Mouse (Mus musculus) hindbrain, embryonic 11.5 days (tissue): ENCODE data around the gene Hlf. TPM values are rescaled to one million over a fixed set of nuclear protein-coding genes. Genes with fewer than 3 reads are reported as not detected.

Source experiments
- ATAC-seq: fragments of 200-750 bp; cut with Nextera tagmentation; 2 replicates; pipeline ENCODE4 v1.8.0; 2017; ENCODE audit warnings: mild to moderate bottlenecking, moderate TSS enrichment, moderate library complexity; ENCODE audit not compliant: low FRiP score
- DNase-seq: peaks from one replicate; pipeline ENCODE4 v3.0.0-alpha.2; 2015; ENCODE audit warnings: low spot score
- H3K27ac ChIP-seq: fragments of 300-500 bp; sonication (generic); 2 replicates; pipeline ENCODE4 v1.5.1; 2014; ENCODE audit warnings: mild to moderate bottlenecking, low read depth, low read length
- H3K27me3 ChIP-seq: fragments of 300-500 bp; sonication (generic); 2 replicates; pipeline ENCODE4 v1.6.1; 2014; ENCODE audit warnings: mild to moderate bottlenecking, low read length, moderate library complexity, mixed read lengths; ENCODE audit not compliant: control insufficient read depth, insufficient read depth
- H3K36me3 ChIP-seq: fragments of 300-500 bp; sonication (generic); 2 replicates; pipeline ENCODE4 v1.6.1; 2014; ENCODE audit warnings: mild to moderate bottlenecking, low read length, moderate library complexity, mixed read lengths; ENCODE audit not compliant: control insufficient read depth, insufficient read depth
- H3K4me1 ChIP-seq: fragments of 300-500 bp; sonication (generic); replicated peaks from 2 replicates; pipeline ENCODE4 v1.6.1; 2014; ENCODE audit warnings: low read length, mixed read lengths; ENCODE audit not compliant: control insufficient read depth, insufficient read depth
- H3K4me2 ChIP-seq: fragments of 300-500 bp; sonication (generic); replicated peaks from 2 replicates; pipeline ENCODE4 v1.6.1; 2014; ENCODE audit warnings: mild to moderate bottlenecking, low read depth, low read length
- H3K4me3 ChIP-seq: fragments of 300-500 bp; sonication (generic); 2 replicates; pipeline ENCODE4 v1.5.1; 2014; ENCODE audit warnings: low read depth, low read length
- H3K9ac ChIP-seq: fragments of 300-500 bp; sonication (generic); 2 replicates; pipeline ENCODE4 v1.6.1; 2014; ENCODE audit warnings: low read depth, low read length
- H3K9me3 ChIP-seq: fragments of 300-500 bp; sonication (generic); 2 replicates; pipeline ENCODE4 v1.6.1; 2016; ENCODE audit warnings: low read length; ENCODE audit not compliant: control insufficient read depth
- WGBS: fragments of 180-500 bp; shearing (Covaris S2); extraction: QIAGEN DNeasy Blood & Tissue Kit; methylation state at CpG from one replicate; pipeline ENCODE4 v1.1.7; 2014; 5-methylcytosine and 5-hydroxymethylcytosine counted together
- polyA plus RNA-seq: library from polyadenylated mRNA; unstranded; fragments of >200 nt; fragmentation: Nextera tagmentation; extraction: Ambion mirVana; gene quantifications from 2 replicates; pipeline ENCODE4 v1.2.1, GENCODE M21; 2014

The Hlf gene
- 1.2 and 1.4 TPM in 2 replicates for polyA plus RNA-seq

GRCm38 (mm10) chr11:90390817-90391173 is at the start of gene Hlf:
Gene Hlf (minus strand): TSS chr11:90390895.
- ATAC-seq (peak; percentile 96), DNase-seq (peak; percentile 98)
- Histone ChIP-seq H3K9me3 (no peaks in the 10 kb centered on the region), H3K9ac (peak within 1 kb of the TSS; percentile 15; the same call in 1 of the 2 replicates), H3K4me2 (peak within 1 kb of the TSS; percentile 87), H3K4me1 (peaks cover 5% of the 10 kb centered on the region), H3K27me3 (peaks cover 28% of the 10 kb centered on the region), H3K27ac (no peak within 1 kb of the TSS), H3K36me3 (no peaks in the 10 kb centered on the region), H3K4me3 (peak within 1 kb of the TSS; percentile 42)
- under 1% methylated on average over 28 of the region's 40 CpGs for WGBS

- Histone ChIP-seq H3K4me1 (no peaks in the 10 kb centered on the region), H3K36me3 (no peaks in the 10 kb centered on the region), H3K9ac (no peak overlapping the region), H3K4me3 (no peak overlapping the region), H3K27ac (no peak overlapping the region), H3K4me2 (no peak overlapping the region), H3K27me3 (no peaks in the 10 kb centered on the region), H3K9me3 (no peaks in the 10 kb centered on the region)
- WGBS = 84% methylated on average over 5 of the region's 5 CpGs
- ATAC-seq (no peak), DNase-seq (no peak)
Observed at GRCm38 (mm10) chr11:90438768-90439167, 48.1 kb upstream of the Hlf start.

- no peaks in the 10 kb centered on the region for H3K4me1 ChIP-seq
- no peaks in the 10 kb centered on the region for H3K36me3 ChIP-seq
- no peak for DNase-seq
- no peak overlapping the region for H3K4me2 ChIP-seq
- 93% methylated on average over 4 of the region's 4 CpGs for WGBS
- no peak overlapping the region for H3K27ac ChIP-seq
- H3K27me3 ChIP-seq = no peaks in the 10 kb centered on the region
- no peak for ATAC-seq
- H3K9ac ChIP-seq = no peak overlapping the region
- H3K4me3 ChIP-seq = no peak overlapping the region
- H3K9me3 ChIP-seq = no peaks in the 10 kb centered on the region
Observed at GRCm38 (mm10) chr11:90425207-90425525, 34.5 kb upstream of the Hlf start.

DNA sequence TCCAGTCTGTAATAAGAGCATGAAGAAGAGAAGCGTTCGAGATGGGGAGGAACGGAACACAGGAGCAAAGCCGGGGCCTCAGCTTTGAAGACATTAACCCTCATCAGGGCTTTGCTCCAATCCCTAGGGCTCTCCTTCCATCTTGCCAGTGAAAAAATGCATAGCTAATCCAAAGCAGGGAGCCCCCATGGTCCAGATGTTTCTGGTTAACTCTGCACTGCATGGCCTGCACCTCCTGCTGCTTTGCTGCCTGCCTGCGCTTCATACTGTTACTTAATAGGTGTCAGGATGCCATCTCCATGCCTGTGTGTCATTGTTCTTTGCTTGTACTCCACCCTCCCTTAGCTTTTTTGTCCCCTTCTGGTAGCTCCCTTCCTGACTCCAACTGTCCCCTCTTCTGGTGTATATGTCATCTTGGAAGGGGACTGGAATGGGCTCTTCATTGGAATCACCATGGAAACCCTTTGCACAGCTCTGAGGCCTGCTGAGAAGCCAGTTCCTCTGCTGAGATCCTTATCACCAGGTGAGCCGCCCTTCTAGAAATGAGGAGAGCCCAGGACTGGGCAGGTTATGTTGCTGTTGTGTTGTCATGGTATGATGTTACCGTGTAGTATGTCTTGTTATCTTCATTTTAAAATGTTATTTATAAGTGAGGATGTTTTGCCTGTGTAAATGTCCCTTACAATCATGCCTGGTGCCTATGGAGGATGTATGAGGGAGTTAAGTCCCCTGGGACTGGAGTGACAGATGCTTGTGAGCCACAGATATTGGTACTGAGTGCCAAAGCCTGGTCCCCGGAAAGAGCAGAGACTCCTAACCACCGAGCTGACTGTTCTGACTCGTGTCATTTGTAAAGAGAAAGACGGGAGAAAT is 33.9 kb upstream of the Hlf start:
- no peak overlapping the region for H3K4me2 ChIP-seq
- H3K27me3 ChIP-seq = no peaks in the 10 kb centered on the region; the same call in 1 of the 2 replicates
- DNase-seq = no peak
- no peaks in the 10 kb centered on the region for H3K4me1 ChIP-seq
- WGBS = 64% methylated on average over 11 of the region's 11 CpGs
- no peak overlapping the region for H3K9ac ChIP-seq
- no peaks in the 10 kb centered on the region for H3K9me3 ChIP-seq
- no peak for ATAC-seq
- H3K36me3 ChIP-seq = no peaks in the 10 kb centered on the region
- no peak overlapping the region for H3K4me3 ChIP-seq
- no peak overlapping the region for H3K27ac ChIP-seq

DNA sequence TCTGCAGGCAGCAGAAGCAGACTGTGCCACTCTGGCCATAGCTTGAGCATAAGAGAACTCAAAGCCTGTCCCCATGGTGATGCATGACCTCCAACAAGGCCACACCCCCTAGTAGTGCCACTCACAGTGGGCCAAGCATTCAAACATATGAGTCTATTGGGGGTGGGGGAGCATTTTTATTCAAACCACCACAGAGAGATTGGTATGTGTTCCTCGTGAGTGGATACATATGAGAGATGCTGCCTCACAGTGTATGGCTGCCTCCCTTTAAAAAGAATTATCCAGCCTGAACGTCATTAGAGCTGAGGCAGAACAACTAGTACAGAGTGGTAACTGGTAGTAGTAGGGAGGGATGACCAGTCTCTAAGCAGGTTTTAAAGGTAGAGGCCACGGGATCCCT is 33.2 kb upstream of the Hlf start:
- WGBS = 62% methylated on average over 3 of the region's 3 CpGs
- Histone ChIP-seq H3K27me3 (peaks cover 6% of the 10 kb centered on the region), H3K4me2 (no peak overlapping the region), H3K27ac (no peak overlapping the region), H3K36me3 (no peaks in the 10 kb centered on the region), H3K4me1 (no peaks in the 10 kb centered on the region), H3K9me3 (no peaks in the 10 kb centered on the region), H3K4me3 (no peak overlapping the region), H3K9ac (no peak overlapping the region)
- DNase-seq (no peak), ATAC-seq (no peak)

DNA sequence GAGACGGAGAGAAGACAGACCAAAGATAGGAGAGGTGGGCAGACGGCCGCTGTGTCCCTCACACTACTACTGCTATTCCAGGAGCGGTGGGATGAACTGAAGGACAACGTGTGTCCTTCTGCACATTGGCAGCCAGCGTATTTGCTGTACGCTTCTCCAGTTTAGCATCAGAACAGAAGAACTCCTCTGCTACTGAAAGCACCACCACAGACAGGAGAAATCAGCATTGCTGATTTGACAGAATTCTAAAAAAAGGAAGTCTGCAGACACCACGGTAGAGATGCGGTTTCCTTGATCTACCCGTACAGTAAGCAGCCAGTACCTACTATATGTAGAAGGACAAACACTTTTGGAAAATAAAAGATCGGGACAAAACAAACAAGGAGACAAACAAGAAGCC is 29.0 kb upstream of the Hlf start:
- Histone ChIP-seq H3K36me3 (no peaks in the 10 kb centered on the region), H3K27me3 (peaks cover 12% of the 10 kb centered on the region), H3K4me2 (no peak overlapping the region), H3K4me1 (no peaks in the 10 kb centered on the region), H3K27ac (no peak overlapping the region), H3K4me3 (no peak overlapping the region), H3K9me3 (no peaks in the 10 kb centered on the region), H3K9ac (no peak overlapping the region)
- DNase-seq (no peak), ATAC-seq (no peak)
- 93% methylated on average over 11 of the region's 11 CpGs for WGBS

DNA sequence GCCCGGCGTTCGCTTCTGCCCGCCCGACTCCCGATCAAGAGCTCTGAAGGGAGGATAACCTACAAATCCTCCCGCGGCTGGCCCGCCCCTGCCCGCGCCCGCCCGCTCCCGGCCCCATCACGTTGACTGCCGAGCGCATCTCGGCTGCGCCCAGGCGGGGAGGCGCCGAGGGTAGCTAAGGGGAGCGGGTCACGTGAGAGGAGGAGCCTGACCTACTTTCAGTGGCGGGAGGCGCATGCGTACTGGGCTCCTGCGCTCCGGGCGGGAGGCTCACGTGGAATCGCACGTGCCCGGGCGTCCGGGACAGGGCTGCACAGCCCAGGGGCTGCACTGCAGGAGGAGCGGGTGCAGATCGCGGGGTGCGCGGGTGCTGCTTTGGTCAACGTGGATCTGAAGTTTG is 27.2 kb upstream of the Hlf start:
- H3K27me3 ChIP-seq = peaks cover 12% of the 10 kb centered on the region
- no peak overlapping the region for H3K27ac ChIP-seq
- no peaks in the 10 kb centered on the region for H3K4me1 ChIP-seq
- H3K9ac ChIP-seq = no peak overlapping the region
- H3K36me3 ChIP-seq = no peaks in the 10 kb centered on the region
- H3K4me3 ChIP-seq = peak overlapping the region; percentile 18; the same call in 1 of the 2 replicates
- H3K9me3 ChIP-seq = no peaks in the 10 kb centered on the region
- DNase-seq = peak; percentile 96
- peak; percentile 99 for ATAC-seq
- peak overlapping the region; percentile 48 for H3K4me2 ChIP-seq
- under 1% methylated on average over 42 of the region's 42 CpGs for WGBS

- 80% methylated on average over 5 of the region's 5 CpGs for WGBS
- Histone ChIP-seq H3K4me3 (no peak overlapping the region), H3K4me1 (no peaks in the 10 kb centered on the region), H3K4me2 (no peak overlapping the region), H3K9ac (no peak overlapping the region), H3K27ac (no peak overlapping the region), H3K27me3 (peaks cover 12% of the 10 kb centered on the region), H3K36me3 (no peaks in the 10 kb centered on the region), H3K9me3 (no peaks in the 10 kb centered on the region)
- 0 out of 2 replicates have a peak, but pooled peaks have one; percentile 5 for ATAC-seq
- no peak for DNase-seq
Observed at GRCm38 (mm10) chr11:90417011-90417410, 26.3 kb upstream of the Hlf start.

GRCm38 (mm10) chr11:90398850-90399249 is 8.2 kb upstream of the Hlf start:
- no peak overlapping the region for H3K27ac ChIP-seq
- no peak for DNase-seq
- H3K9me3 ChIP-seq = no peaks in the 10 kb centered on the region
- H3K4me3 ChIP-seq = no peak overlapping the region
- ATAC-seq = no peak
- H3K9ac ChIP-seq = no peak overlapping the region
- no peaks in the 10 kb centered on the region for H3K27me3 ChIP-seq
- WGBS = 60% methylated on average over 6 of the region's 6 CpGs
- no peaks in the 10 kb centered on the region for H3K4me1 ChIP-seq
- H3K4me2 ChIP-seq = no peak overlapping the region
- H3K36me3 ChIP-seq = no peaks in the 10 kb centered on the region
